Mouse (Mus musculus) olfactory bulb, adult 2 months (tissue): ENCODE data around the gene Lsm4.

ENCODE experiments used
- CTCF ChIP-seq: fragments of 200-500 bp; IDR thresholded peaks from 2 replicates; pipeline ENCODE4 v1.5.1; 2012; ENCODE audit warnings: low read depth, mild to moderate bottlenecking, low read length, moderate library complexity; ENCODE audit not compliant: insufficient read depth
- POLR2A ChIP-seq: fragments of 200-500 bp; IDR thresholded peaks from 2 replicates; pipeline ENCODE4 v1.6.1; 2012; ENCODE audit warnings: mild to moderate bottlenecking, low read depth, low read length, moderate library complexity; ENCODE audit not compliant: insufficient read depth

GRCm38 (mm10) chr8:70636838-70637237, 36.2 kb upstream of the Lsm4 start:
- no peak for TF ChIP-seq CTCF
- TF ChIP-seq POLR2A: no peak
